Mouse (Mus musculus): ENCODE measurements at regions not wholly inside any gene's neighbourhood (a gene's known extent, or its start where the extent isn't known, plus 50 kb on each side); places are given as distances from the start of the nearest gene placed in this dataset.

DNA sequence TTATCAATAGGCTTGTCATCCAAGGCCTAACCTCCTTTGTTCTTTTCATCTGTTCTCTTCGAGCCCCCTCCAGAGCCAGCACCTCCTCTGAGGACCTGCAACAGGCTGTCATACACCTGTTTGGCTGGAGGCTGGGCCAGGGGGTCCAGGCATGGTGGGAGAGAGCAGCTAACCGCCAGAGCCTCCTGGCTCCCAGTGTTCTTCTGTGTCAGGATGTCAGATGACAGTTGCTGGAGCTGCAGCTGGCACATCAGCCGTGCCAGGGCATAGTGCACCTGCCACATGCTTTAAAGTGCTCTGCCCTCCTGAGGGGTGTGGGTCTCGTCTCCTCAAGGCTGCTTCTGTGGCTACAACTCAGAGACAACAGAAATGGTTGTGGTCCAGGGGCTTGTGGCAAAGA lies 298.5 kb upstream of the Mki67 start:
- Histone ChIP-seq H3K36me3 (ENCODE audit: control insufficient read depth) (no peaks in the 10 kb centered on the region), H3K4me3 (replicated peaks) (no peak overlapping the region), H3K9me3 (ENCODE audit: control insufficient read depth, low read length) (no peaks in the 10 kb centered on the region), H3K27me3 (ENCODE audit: control insufficient read depth) (no peaks in the 10 kb centered on the region), H3K4me1 (ENCODE audit: control insufficient read depth) (no peaks in the 10 kb centered on the region)
- no peak for TF ChIP-seq GATA1 (IDR thresholded peaks at IDR 0.05; ENCODE audit: low read length)
- no peak for TF ChIP-seq TAL1 (IDR thresholded peaks at IDR 0.05; ENCODE audit: low read length)

DNA sequence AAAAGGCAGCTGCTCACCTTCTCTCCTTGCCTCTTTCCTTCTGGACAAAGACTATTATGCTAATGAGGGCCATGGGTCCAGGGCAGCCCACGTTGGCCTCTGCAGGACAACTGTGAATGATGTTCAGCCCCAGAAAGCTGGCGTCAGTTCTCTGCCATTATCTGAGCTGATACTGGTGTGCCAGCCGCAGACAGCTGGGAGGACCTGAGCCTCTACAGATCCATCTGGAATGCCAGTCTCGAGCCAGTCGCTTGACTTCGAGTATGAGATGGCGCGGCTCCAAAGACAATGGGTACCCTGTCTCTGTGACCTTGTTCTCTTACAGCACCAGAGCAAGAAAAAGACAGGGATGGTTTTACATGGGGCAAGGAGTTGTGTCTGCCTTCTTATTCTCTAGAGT lies 300.8 kb upstream of the Mki67 start:
- H3K4me3 ChIP-seq (replicated peaks), result no peak overlapping the region
- H3K9me3 ChIP-seq (ENCODE audit: control insufficient read depth, low read length), result no peaks in the 10 kb centered on the region
- H3K27me3 ChIP-seq (ENCODE audit: control insufficient read depth), result no peaks in the 10 kb centered on the region
- H3K4me1 ChIP-seq (ENCODE audit: control insufficient read depth), result no peaks in the 10 kb centered on the region
- TF ChIP-seq GATA1 (IDR thresholded peaks at IDR 0.05; ENCODE audit: low read length), result no peak
- no peaks in the 10 kb centered on the region for H3K36me3 ChIP-seq (ENCODE audit: control insufficient read depth)

DNA sequence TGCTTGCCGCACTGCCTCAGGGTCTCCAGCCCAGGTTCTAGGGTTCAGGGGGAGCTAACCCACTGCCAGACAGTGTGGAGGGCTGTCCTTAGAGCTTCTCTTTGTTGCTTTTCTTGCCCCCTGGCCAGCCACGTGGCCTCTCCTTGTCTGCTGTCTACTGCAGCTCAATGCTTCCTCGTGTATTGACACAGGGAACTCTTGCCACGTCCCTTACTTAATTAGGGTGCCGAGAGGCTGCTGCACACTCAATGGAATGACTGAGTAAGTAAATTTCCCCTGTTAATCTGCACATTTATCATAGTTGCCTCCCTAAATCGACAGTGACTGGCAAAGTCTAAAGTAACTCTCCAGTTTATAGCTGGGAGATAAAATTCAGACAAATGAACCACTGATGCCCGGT lies 304.4 kb upstream of the Mki67 start:
- no peaks in the 10 kb centered on the region for H3K27me3 ChIP-seq (ENCODE audit: control insufficient read depth)
- H3K4me1 ChIP-seq (ENCODE audit: control insufficient read depth), result no peaks in the 10 kb centered on the region
- no peaks in the 10 kb centered on the region for H3K36me3 ChIP-seq (ENCODE audit: control insufficient read depth)
- H3K9me3 ChIP-seq (ENCODE audit: control insufficient read depth, low read length), result no peaks in the 10 kb centered on the region
- TF ChIP-seq TAL1 (IDR thresholded peaks at IDR 0.05; ENCODE audit: low read length) (no peak), GATA1 (IDR thresholded peaks at IDR 0.05; ENCODE audit: low read length) (no peak)
- no peak overlapping the region for H3K4me3 ChIP-seq (replicated peaks)

DNA sequence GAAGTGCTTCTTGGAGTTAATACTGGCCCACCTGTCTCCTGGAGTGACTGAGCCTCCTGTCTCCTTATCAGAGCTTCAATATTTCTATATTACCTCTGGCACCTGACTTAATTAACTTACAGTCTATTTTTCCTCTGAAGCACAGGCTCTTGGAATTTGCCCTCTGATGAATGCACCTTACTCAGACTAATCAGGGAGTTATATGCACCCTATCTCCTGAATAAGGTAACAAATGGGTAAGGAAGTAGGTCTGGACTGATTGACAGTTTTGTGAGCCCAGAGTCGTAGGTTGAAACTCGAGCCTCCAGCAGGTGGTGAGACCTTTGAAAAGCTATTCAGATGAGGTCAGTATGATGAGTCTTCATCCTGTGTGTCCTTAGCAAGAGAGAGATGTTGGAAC lies 304.9 kb upstream of the Mki67 start:
- TF ChIP-seq TAL1 (IDR thresholded peaks at IDR 0.05; ENCODE audit: low read length) (no peak), GATA1 (IDR thresholded peaks at IDR 0.05; ENCODE audit: low read length) (no peak)
- Histone ChIP-seq H3K27me3 (ENCODE audit: control insufficient read depth) (no peaks in the 10 kb centered on the region), H3K9me3 (ENCODE audit: control insufficient read depth, low read length) (no peaks in the 10 kb centered on the region), H3K4me1 (ENCODE audit: control insufficient read depth) (no peaks in the 10 kb centered on the region), H3K36me3 (ENCODE audit: control insufficient read depth) (no peaks in the 10 kb centered on the region), H3K4me3 (replicated peaks) (no peak overlapping the region)

DNA sequence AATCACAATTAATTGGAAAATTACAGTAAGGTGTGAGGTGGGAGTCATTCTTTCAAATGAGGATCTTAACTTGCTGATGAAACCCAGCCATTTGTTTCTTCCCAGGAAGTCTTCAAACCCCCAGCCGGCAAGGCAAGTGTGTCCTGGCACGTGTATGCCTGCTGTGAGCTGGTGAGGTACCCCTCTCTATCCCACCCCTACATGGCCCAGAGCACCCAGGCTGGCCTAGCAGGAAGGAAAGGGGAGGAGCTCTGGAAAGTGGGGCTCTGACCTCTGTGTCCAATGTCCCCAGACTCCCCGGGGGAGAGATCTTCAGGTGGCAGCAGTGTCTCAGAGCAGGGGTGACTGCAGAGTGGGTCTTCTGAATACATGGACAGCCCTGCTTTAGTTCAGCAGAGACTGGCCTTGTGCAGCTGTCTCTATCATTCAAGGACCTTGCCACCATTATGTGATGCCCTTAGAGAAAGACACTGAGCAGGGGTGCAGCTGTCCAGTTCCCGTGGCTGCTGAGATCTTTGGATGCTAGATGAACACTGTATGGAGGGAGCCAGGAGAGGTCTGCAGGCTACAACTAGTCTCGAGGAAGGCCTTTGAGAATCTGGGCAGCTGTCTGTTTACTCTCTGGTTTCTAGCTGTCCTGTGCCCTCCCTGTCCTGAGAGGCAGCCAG lies 306.8 kb upstream of the Mki67 start:
- TF ChIP-seq TAL1 (IDR thresholded peaks at IDR 0.05; ENCODE audit: low read length) (no peak), GATA1 (IDR thresholded peaks at IDR 0.05; ENCODE audit: low read length) (no peak)
- no peaks in the 10 kb centered on the region for H3K4me1 ChIP-seq (ENCODE audit: control insufficient read depth)
- H3K36me3 ChIP-seq (ENCODE audit: control insufficient read depth), result no peaks in the 10 kb centered on the region
- H3K4me3 ChIP-seq (replicated peaks), result no peak overlapping the region
- no peaks in the 10 kb centered on the region for H3K27me3 ChIP-seq (ENCODE audit: control insufficient read depth)
- H3K9me3 ChIP-seq (ENCODE audit: control insufficient read depth, low read length), result no peaks in the 10 kb centered on the region

DNA sequence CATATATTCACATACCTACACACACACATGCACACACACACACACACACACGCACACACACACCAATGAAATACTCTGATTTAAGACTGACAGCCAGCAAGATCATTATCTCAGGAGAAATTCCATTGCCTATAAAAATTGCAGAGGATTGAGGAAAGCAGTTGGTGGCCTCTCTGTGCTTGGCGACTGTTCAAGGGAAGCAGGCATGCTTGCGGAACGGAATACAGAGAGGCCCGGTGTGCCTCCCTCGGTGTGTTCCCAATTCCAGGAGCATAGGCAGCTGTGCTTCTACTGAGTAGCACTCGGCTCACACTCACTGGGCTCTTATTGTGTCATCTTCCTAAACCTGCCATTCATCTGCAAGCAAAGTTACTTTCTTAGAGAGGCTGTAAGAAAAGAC lies 310.3 kb upstream of the Mki67 start:
- Histone ChIP-seq H3K9me3 (ENCODE audit: control insufficient read depth, low read length) (no peaks in the 10 kb centered on the region), H3K4me1 (ENCODE audit: control insufficient read depth) (no peaks in the 10 kb centered on the region), H3K36me3 (ENCODE audit: control insufficient read depth) (no peaks in the 10 kb centered on the region), H3K27me3 (ENCODE audit: control insufficient read depth) (no peaks in the 10 kb centered on the region), H3K4me3 (replicated peaks) (no peak overlapping the region)
- no peak for TF ChIP-seq TAL1 (IDR thresholded peaks at IDR 0.05; ENCODE audit: low read length)
- no peak for TF ChIP-seq GATA1 (IDR thresholded peaks at IDR 0.05; ENCODE audit: low read length)

DNA sequence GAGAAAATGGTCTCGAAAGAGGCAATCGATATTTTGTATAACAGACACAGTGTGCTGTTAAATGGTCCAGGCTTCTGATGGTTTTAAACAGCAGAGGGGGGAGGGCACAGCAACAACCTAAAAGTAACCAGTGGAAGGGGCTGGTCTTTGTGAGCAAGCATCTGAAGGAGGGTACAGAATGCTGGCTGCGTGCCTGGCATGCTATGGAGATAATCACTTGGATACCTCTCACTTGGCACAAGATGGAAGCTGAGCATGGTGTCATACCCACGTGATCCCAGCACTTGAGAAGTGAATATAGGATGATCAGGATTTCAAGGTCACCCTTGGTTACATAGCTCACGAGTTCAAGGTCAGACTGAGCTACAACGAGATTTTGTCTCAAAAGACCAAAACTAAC lies 315.9 kb upstream of the Mki67 start:
- no peaks in the 10 kb centered on the region for H3K9me3 ChIP-seq (ENCODE audit: control insufficient read depth, low read length)
- no peaks in the 10 kb centered on the region for H3K36me3 ChIP-seq (ENCODE audit: control insufficient read depth)
- TF ChIP-seq GATA1 (IDR thresholded peaks at IDR 0.05; ENCODE audit: low read length) (no peak), TAL1 (IDR thresholded peaks at IDR 0.05; ENCODE audit: low read length) (no peak)
- no peaks in the 10 kb centered on the region for H3K4me1 ChIP-seq (ENCODE audit: control insufficient read depth)
- H3K4me3 ChIP-seq (replicated peaks), result no peak overlapping the region
- no peaks in the 10 kb centered on the region for H3K27me3 ChIP-seq (ENCODE audit: control insufficient read depth)

DNA sequence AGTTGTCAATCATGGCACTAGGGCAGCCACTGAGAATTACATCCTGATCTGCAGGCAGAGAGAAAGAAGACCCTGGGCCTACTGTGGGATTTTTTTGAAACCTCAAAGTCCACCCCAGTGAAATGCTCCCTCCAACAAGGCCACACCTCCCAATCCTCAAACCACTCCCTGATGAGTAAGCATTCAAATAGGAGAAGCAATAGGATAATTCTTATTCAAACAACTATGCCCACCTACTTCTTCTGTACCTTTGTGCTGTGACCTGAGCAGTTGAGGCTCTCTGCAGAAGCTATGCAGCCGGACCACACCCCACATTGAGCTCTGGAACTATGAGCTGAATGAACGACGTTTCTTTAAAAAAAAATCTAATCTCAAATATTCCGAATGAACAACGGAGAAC lies 317.4 kb upstream of the Mki67 start:
- H3K36me3 ChIP-seq (ENCODE audit: control insufficient read depth), result no peaks in the 10 kb centered on the region
- H3K27me3 ChIP-seq (ENCODE audit: control insufficient read depth), result no peaks in the 10 kb centered on the region
- no peaks in the 10 kb centered on the region for H3K9me3 ChIP-seq (ENCODE audit: control insufficient read depth, low read length)
- no peaks in the 10 kb centered on the region for H3K4me1 ChIP-seq (ENCODE audit: control insufficient read depth)
- TF ChIP-seq GATA1 (IDR thresholded peaks at IDR 0.05; ENCODE audit: low read length) (no peak), TAL1 (IDR thresholded peaks at IDR 0.05; ENCODE audit: low read length) (no peak)
- H3K4me3 ChIP-seq (replicated peaks), result no peak overlapping the region

DNA sequence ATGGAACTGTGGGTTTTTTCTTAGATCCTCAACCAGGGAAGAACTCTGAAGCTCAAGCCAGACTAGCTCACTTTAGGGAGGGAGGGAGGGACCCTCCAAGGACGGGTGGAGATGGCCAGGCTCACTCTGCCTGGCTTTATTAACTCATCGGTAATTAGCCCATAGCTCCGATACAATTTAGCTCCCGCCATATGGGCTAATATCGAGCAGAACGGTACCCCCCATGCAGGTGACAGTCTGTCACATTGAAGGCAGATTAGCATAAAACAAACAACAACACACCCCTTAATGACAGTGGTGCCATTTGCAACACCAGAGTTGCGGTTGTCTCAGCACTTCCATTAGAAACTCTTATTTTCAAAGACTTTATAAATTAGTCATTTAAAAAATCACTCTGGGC lies 319.6 kb upstream of the Mki67 start:
- H3K36me3 ChIP-seq (ENCODE audit: control insufficient read depth), result no peaks in the 10 kb centered on the region
- no peaks in the 10 kb centered on the region for H3K4me1 ChIP-seq (ENCODE audit: control insufficient read depth)
- H3K9me3 ChIP-seq (ENCODE audit: control insufficient read depth, low read length), result no peaks in the 10 kb centered on the region
- H3K27me3 ChIP-seq (ENCODE audit: control insufficient read depth), result no peaks in the 10 kb centered on the region
- TF ChIP-seq TAL1 (IDR thresholded peaks at IDR 0.05; ENCODE audit: low read length) (no peak), GATA1 (IDR thresholded peaks at IDR 0.05; ENCODE audit: low read length) (no peak)
- no peak overlapping the region for H3K4me3 ChIP-seq (replicated peaks)

DNA sequence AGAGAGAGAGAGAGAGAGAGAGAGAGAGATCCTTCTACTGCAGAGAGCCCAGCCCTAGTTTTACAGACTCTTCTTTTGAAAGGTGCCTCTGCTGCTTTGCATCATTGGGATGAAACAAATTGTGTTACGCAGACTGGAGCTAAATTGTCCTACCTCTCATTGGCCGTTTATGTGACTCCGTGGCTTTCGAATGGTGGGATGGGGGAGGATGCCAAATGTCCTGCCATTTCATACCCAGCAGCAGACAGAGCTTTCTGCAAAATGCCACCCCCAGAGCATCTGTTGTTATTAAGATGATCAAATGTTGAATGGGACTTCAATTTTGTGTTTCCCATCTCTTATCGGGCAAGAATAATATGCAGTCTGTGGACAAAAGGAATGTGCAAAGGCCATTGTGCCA lies 321.9 kb upstream of the Mki67 start:
- Histone ChIP-seq H3K9me3 (ENCODE audit: control insufficient read depth, low read length) (no peaks in the 10 kb centered on the region), H3K36me3 (ENCODE audit: control insufficient read depth) (no peaks in the 10 kb centered on the region)
- TF ChIP-seq TAL1 (IDR thresholded peaks at IDR 0.05; ENCODE audit: low read length) (no peak), GATA1 (IDR thresholded peaks at IDR 0.05; ENCODE audit: low read length) (no peak)

More for the DNA sequence above, 321.9 kb upstream of the Mki67 start:
- Histone ChIP-seq H3K27me3 (ENCODE audit: control insufficient read depth) (no peaks in the 10 kb centered on the region), H3K4me3 (replicated peaks) (no peak overlapping the region), H3K4me1 (ENCODE audit: control insufficient read depth) (no peaks in the 10 kb centered on the region)
